Mouse (Mus musculus) limb, embryonic 12.5 days (tissue): ENCODE data around the gene Il17c. TPM values are rescaled to one million over a fixed set of nuclear protein-coding genes. Genes with fewer than 3 reads are reported as not detected.

Source experiments
- ATAC-seq: fragments of 200-750 bp; cut with Nextera tagmentation; 2 replicates; pipeline ENCODE4 v1.8.0; 2017; ENCODE audit warnings: low read depth, moderate TSS enrichment; ENCODE audit not compliant: insufficient number of reproducible peaks, insufficient read depth, low FRiP score, low TSS enrichment
- H3K27ac ChIP-seq: fragments of 300-500 bp; sonication (generic); 2 replicates; pipeline ENCODE4 v1.5.1; 2016; ENCODE audit warnings: mild to moderate bottlenecking, moderate library complexity
- H3K27me3 ChIP-seq: fragments of 300-500 bp; sonication (generic); 2 replicates; pipeline ENCODE4 v1.6.1; 2016; ENCODE audit warnings: mild to moderate bottlenecking, moderate library complexity
- H3K36me3 ChIP-seq: fragments of 300-500 bp; sonication (generic); 2 replicates; pipeline ENCODE4 v1.6.1; 2016; ENCODE audit warnings: mild to moderate bottlenecking, moderate library complexity
- H3K4me1 ChIP-seq: fragments of 300-500 bp; sonication (generic); replicated peaks from 2 replicates; pipeline ENCODE4 v1.6.1; 2016
- H3K4me2 ChIP-seq: fragments of 300-500 bp; sonication (generic); 2 replicates; pipeline ENCODE4 v1.6.1; 2016; ENCODE audit warnings: mild to moderate bottlenecking, moderate library complexity
- H3K4me3 ChIP-seq: fragments of 300-500 bp; sonication (generic); replicated peaks from 2 replicates; pipeline ENCODE4 v1.5.1; 2016; ENCODE audit warnings: mild to moderate bottlenecking
- H3K9ac ChIP-seq: fragments of 300-500 bp; sonication (generic); replicated peaks from 2 replicates; pipeline ENCODE4 v1.6.1; 2016; ENCODE audit warnings: mild to moderate bottlenecking, moderate library complexity
- H3K9me3 ChIP-seq: fragments of 300-500 bp; sonication (generic); 2 replicates; pipeline ENCODE4 v1.6.1; 2016; ENCODE audit warnings: mild to moderate bottlenecking, moderate library complexity
- WGBS: fragments of 180-500 bp; shearing (Covaris S2); methylation state at CpG from one replicate; pipeline ENCODE4 v1.1.7; 2016; 5-methylcytosine and 5-hydroxymethylcytosine counted together
- polyA plus RNA-seq: library from polyadenylated mRNA; unstranded; fragments of >200 nt; fragmentation: Nextera tagmentation; extraction: Ambion mirVana; gene quantifications from 2 replicates; pipeline ENCODE4 v1.2.1, GENCODE M21; 2016

Gene Il17c
- polyA plus RNA-seq, 1 experiment from 2014 or later: not detected

DNA sequence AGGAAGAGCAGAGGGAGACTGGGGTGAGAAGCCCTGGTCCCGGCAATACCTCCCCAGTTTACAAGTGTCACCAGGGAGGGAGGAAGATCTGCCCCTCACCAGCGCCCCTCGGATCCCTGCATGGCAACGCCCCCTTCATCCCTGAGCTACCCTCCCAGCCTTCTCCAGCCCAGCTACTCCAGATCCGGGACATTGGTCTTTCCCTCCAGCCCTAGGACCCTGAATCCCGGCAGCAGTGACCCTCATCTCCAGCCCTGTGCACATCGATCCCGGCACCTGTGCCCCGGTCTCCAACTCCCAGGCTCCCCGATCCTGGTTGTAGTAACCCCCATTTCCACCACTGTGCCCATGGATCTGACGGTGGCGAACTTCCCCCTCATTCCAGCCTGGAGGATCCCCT is 21.0 kb downstream of the Il17c start:
- peak overlapping the region; percentile 75 for H3K27ac ChIP-seq
- peaks cover 36% of the 10 kb centered on the region for H3K4me1 ChIP-seq
- no peaks in the 10 kb centered on the region for H3K9me3 ChIP-seq
- no peaks in the 10 kb centered on the region for H3K27me3 ChIP-seq
- peak overlapping the region; percentile 73 for H3K9ac ChIP-seq
- peaks cover 21% of the 10 kb centered on the region for H3K36me3 ChIP-seq
- peak overlapping the region; percentile 93 for H3K4me2 ChIP-seq
- peak overlapping the region; percentile 65 for H3K4me3 ChIP-seq
- ATAC-seq: peak; percentile 4; the same call in 1 of the 2 replicates
- WGBS: 2% methylated on average over 12 of the region's 12 CpGs

DNA sequence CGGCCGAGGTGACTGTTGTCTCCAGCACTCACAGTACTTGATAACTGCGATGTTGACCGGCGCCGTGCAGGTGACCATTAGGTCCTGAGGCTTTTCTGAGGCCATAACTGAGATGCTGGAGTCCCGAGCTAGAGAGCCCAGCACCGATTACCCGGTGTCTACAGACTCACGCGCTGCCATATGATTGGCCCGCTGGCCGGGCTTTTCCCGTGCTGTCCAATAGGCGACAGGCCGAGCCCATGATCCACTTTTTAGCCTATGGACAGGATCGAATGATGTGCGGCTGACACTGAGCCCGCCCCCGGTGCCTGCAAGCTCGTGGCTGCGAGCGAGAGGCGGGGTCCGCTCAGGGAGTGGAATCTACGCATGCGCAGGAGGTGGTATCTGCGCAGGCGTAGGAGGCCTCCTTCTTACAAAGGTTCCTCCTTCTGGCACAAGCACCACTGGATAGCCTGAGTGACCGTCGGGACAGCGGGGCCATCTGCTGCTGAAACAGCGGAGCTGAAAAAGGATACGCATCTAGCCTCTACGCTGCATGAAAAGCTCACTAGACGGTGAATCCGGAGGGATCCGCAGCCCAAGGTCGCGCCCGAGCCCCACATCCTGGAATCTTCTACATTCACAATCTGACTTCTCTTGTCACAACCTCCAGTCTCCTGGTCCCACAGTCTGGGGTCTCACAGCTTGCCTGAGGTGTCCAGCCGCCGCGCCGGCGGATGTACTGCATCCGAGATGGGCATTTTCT is 21.6 kb downstream of the Il17c start, which contains the start of gene Mvd:
Gene Mvd, minus strand, starts transcription at position 161 of the 745 bp plus-strand sequence.
- peak within 1 kb of the TSS; percentile 94 for H3K27ac ChIP-seq
- H3K9ac ChIP-seq: peak within 1 kb of the TSS; percentile 77
- peak; percentile 99 for ATAC-seq
- H3K27me3 ChIP-seq: no peaks in the 10 kb centered on the region
- H3K4me2 ChIP-seq: peak within 1 kb of the TSS; percentile 93
- H3K4me1 ChIP-seq: peaks cover 36% of the 10 kb centered on the region
- WGBS: under 1% methylated on average over 47 of the region's 47 CpGs
- no peaks in the 10 kb centered on the region for H3K9me3 ChIP-seq
- H3K36me3 ChIP-seq: peaks cover 14% of the 10 kb centered on the region
- H3K4me3 ChIP-seq: peak within 1 kb of the TSS; percentile 65

DNA sequence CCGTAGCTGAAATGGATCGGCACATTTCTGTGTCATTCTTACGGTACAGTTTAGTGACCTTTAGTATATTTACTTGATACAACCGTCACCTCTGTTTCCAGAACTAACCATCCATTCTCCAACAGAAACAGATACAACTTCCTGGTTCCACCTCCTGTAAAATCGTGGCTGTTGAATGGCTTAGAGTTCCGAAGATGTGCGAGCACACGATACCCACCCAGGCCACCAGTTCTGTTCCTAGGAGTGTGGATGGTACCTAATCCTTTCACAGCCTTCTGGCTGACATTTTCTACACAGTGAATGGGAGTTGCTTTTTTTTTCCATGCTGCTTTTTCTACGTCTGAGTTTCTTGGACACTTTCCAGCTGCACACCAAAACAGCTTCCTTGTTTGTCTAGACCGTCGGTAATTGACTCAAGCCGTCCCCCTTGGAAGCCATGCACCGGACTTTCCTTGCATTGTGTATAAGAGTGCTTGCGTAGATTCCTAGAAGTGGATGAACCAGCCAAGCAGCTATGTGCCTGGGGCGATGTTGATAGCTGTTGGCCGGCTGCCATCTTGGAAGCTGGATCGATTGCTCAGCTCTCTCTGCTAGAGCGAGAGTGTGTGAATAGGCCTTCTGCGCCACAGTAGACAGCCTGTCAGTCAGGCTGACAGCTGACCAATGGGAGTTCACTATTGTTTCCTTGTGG is 22.4 kb downstream of the Il17c start:
- 23% methylated on average over 19 of the region's 19 CpGs for WGBS
- Histone ChIP-seq H3K27ac (peak overlapping the region; percentile 94), H3K4me3 (peak overlapping the region; percentile 65), H3K9ac (peak overlapping the region; percentile 77), H3K4me1 (peaks cover 36% of the 10 kb centered on the region), H3K27me3 (no peaks in the 10 kb centered on the region), H3K36me3 (peaks cover 8% of the 10 kb centered on the region), H3K4me2 (peak overlapping the region; percentile 93), H3K9me3 (no peaks in the 10 kb centered on the region)
- no peak for ATAC-seq

DNA sequence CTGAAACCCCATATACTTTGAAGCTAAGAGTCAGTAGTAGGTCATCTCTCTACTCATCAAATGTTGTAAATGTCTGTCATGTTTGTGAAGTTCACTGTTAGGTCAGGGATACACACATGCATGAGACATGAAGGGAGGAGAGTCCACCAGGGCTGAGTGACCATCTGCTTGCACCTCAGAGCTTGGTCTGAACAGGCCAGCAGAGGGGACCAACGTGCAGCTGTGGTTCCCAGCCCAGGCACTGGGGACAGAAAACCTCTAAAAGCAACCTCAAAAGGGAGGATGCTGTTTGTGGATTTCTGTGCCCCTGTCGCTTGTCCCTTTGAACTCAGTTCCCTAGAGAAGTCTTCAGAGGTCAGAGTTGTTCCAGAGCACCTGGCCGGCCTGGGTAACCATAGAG is 23.4 kb downstream of the Il17c start:
- 63% methylated on average over 3 of the region's 3 CpGs for WGBS
- Histone ChIP-seq H3K9ac (no peak overlapping the region), H3K27me3 (no peaks in the 10 kb centered on the region), H3K4me2 (no peak overlapping the region), H3K4me1 (peaks cover 36% of the 10 kb centered on the region), H3K36me3 (no peaks in the 10 kb centered on the region), H3K27ac (no peak overlapping the region; the same call in 1 of the 2 replicates), H3K9me3 (no peaks in the 10 kb centered on the region), H3K4me3 (no peak overlapping the region)
- ATAC-seq: no peak

DNA sequence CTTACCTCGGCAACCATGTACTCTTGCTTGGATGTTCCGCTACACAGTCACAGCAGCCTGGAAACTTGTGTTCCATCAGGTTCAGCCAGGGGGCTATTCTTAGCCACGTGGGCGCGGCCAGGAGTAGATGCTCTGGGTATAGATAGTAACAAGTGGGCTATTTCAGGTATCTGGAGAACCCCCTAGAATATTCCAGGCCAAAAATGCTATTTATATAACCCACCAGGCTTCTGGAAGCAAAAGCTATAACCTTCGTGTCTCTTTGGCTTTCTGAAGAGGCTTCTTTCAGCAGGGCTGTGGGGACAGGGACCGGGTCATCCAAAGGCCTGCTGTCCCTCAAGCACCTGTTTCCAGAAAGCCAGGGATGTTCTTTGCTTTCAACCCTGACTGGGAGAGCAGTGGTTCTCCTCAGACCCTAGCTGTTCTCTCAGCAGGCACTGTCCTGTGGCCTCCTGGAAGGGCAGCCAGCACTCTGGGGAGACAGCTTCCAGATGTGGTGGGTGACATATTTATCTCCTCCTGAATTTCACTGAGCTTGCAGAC is 29.4 kb downstream of the Il17c start:
- no peak overlapping the region for H3K27ac ChIP-seq
- H3K36me3 ChIP-seq: no peaks in the 10 kb centered on the region
- H3K4me2 ChIP-seq: no peak overlapping the region
- no peaks in the 10 kb centered on the region for H3K9me3 ChIP-seq
- H3K27me3 ChIP-seq: peaks cover 16% of the 10 kb centered on the region
- 75% methylated on average over 7 of the region's 7 CpGs for WGBS
- ATAC-seq: no peak
- H3K4me3 ChIP-seq: no peak overlapping the region
- H3K4me1 ChIP-seq: 0 out of 2 replicates have a peak, but pooled peaks cover 2% of the 10 kb centered on the region
- no peak overlapping the region for H3K9ac ChIP-seq

DNA sequence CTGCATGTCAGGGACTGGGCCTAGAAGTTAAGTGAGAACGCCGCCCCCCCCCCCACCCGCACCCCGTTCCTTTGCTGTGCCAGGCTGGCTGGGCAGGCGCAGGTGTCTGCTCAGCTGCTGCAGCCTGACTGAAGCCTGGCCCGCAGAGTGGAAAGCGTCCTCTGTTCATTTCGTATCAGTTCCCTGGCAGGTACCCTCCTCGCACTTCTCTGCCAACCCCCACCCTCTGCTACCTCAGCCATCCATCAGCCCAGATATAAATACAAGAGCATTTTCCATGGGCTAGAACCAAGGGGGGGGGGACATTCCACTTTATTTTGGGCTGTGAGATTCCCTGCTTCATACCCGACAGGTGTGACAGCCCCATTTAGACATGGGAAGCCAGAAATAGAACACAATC is 30.3 kb downstream of the Il17c start:
- Histone ChIP-seq H3K9me3 (no peaks in the 10 kb centered on the region), H3K27me3 (peaks cover 25% of the 10 kb centered on the region), H3K36me3 (no peaks in the 10 kb centered on the region), H3K9ac (no peak overlapping the region), H3K4me3 (no peak overlapping the region), H3K27ac (no peak overlapping the region), H3K4me2 (no peak overlapping the region), H3K4me1 (no peaks in the 10 kb centered on the region)
- 87% methylated on average over 10 of the region's 10 CpGs for WGBS
- no peak for ATAC-seq

DNA sequence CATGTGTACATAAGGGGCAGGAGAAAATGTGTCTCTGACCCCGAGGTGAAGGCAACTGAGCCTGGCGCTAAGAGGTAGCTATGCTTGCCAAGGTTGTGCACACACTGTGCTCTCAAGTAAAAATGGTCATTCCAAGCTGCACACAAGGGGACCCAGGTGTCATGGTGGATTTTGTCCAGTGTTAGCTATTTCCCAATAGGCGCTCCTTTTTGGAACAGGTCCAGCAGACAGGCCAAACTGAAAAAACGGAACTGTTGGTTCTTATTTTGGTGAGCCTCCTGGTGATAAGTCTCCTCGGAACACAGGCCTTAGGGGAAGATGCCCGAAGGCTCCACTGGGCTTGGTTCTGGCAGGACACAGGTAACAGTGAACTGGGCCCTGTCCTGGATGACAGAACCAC is 32.6 kb downstream of the Il17c start:
- ATAC-seq: no peak
- H3K36me3 ChIP-seq: no peaks in the 10 kb centered on the region

DNA sequence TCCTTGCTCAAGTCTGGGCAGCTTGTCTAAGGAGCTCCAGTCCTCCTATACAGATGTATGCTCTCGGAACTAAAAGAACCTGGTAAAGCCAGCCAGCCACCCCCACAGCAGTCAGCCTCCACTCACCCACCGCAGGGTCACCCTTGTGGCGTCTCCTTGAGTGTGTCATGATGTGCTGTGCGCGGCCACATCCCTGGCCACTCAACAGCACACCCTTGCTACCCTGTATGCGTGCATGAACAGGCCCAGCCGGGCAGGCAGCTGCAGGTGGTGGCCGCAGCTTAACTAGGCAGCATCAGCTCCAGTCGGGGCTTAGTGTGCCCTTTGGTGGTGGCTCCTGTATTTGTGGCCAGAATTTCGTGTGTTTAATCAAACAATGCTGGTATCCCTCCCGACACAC is 35.4 kb downstream of the Il17c start:
- Histone ChIP-seq H3K4me1 (peaks cover 15% of the 10 kb centered on the region), H3K4me2 (no peak overlapping the region), H3K36me3 (no peaks in the 10 kb centered on the region), H3K27me3 (peaks cover 75% of the 10 kb centered on the region), H3K9ac (no peak overlapping the region), H3K4me3 (no peak overlapping the region), H3K27ac (no peak overlapping the region), H3K9me3 (no peaks in the 10 kb centered on the region)
- ATAC-seq: no peak
- 68% methylated on average over 11 of the region's 11 CpGs for WGBS

More for the DNA sequence above, 32.6 kb downstream of the Il17c start:
- no peak overlapping the region for H3K9ac ChIP-seq
- H3K4me3 ChIP-seq: no peak overlapping the region
- H3K27ac ChIP-seq: no peak overlapping the region
- H3K4me2 ChIP-seq: no peak overlapping the region
- H3K27me3 ChIP-seq: peaks cover 47% of the 10 kb centered on the region
- WGBS: 85% methylated on average over 6 of the region's 6 CpGs
- no peaks in the 10 kb centered on the region for H3K9me3 ChIP-seq
- no peaks in the 10 kb centered on the region for H3K4me1 ChIP-seq

DNA sequence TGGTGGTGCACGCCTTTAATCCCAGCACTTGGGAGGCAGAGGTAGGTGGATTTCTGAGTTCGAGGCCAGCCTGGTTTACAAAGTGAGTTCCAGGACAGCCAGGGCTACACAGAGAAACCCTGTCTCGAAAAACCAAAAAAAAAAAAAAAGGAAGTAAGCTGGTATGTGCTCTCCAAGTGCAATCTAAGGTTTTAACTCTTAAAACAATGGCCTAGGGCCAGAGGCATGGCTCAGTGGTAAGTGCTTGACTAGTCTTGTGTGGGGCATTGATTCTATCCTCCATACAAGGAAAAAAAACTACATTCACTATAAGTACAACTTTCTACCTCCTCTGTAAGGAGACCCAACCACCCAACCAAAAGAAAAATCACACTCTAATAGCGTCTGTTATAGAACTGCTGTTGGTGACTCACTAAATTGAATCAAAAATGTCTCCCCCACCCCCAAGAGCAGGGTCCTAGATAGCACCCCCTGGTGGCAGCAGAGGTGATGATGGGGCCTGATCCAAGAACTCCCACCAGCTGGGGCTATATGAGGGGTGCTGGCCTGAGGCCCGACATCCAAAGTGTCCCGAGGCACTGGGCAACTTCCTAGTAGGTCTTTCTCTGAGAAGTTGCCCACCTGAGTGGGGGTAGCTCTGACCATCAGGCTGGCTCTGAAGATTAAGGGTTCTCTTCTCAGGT is 37.5 kb downstream of the Il17c start:
- H3K9me3 ChIP-seq: no peaks in the 10 kb centered on the region
- no peak overlapping the region for H3K4me3 ChIP-seq
- no peaks in the 10 kb centered on the region for H3K36me3 ChIP-seq
- H3K4me1 ChIP-seq: peaks cover 18% of the 10 kb centered on the region
- H3K4me2 ChIP-seq: no peak overlapping the region
- WGBS: 58% methylated on average over 6 of the region's 6 CpGs
- no peak overlapping the region for H3K27ac ChIP-seq
- no peak for ATAC-seq
- H3K27me3 ChIP-seq: peaks cover 90% of the 10 kb centered on the region
- no peak overlapping the region for H3K9ac ChIP-seq

DNA sequence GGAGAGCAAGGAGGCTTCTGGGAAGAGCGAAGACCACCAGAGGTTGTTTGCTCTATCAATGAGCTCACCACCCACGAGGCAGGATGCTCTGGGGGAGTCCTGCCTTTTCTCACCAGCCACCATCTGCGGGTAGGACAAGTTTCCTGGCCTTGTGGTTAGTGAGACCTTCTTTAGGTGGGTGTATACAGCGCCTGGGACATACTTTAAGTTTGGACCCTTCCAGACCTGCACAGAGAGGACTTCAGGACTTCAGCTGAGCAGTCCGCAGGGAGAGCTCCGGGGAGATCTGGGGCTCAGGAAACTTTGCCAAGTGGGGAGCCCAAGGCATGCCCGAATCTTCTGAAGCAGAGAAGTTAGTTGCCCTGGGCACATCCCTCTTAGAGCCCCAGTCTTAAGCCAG is 38.2 kb downstream of the Il17c start:
- 25% methylated on average over 7 of the region's 7 CpGs for WGBS
- ATAC-seq: no peak
- no peaks in the 10 kb centered on the region for H3K9me3 ChIP-seq
- H3K4me3 ChIP-seq: peak overlapping the region; percentile 34
- H3K9ac ChIP-seq: no peak overlapping the region
- H3K36me3 ChIP-seq: no peaks in the 10 kb centered on the region
- peaks cover 87% of the 10 kb centered on the region for H3K27me3 ChIP-seq
- peaks cover 18% of the 10 kb centered on the region for H3K4me1 ChIP-seq
- peak overlapping the region; percentile 62 for H3K4me2 ChIP-seq
- no peak overlapping the region for H3K27ac ChIP-seq
